Mouse (Mus musculus) left cerebral cortex, postnatal 4 days (tissue): ENCODE data around the gene Acvr1b. TPM values are rescaled to one million over a fixed set of nuclear protein-coding genes. Genes with fewer than 3 reads are reported as not detected.

Experiments used
- DNase-seq: peaks from one replicate; pipeline ENCODE4 v3.0.0-alpha.2; 2022
- intact Hi-C: fragments of 180-260 bp; cut with DNase I; formaldehyde crosslinking; loops from one replicate; pipeline ENCODE4 v1.15.1; 2025
- total RNA-seq, 2 experiments: library from RNA; stranded (reverse); gene quantifications; 2 replicates each; pipeline ENCODE4 v1.2.3; 2021

Acvr1b gene
- 10 to 100 TPM; 96.1 to 98.6 TPM for total RNA-seq

GRCm38 (mm10) chr15:101173421-101174211 lies at the start of gene Acvr1b:
Gene Acvr1b (plus strand): TSS chr15:101174067.
- DNase-seq: peak; percentile 95
- intact Hi-C loops: loop anchor here (5.0 kb wide), 1 partner anchor 391 kb away; no protein-coding TSS in a partner anchor

- DNase-seq: no peak
- intact Hi-C loops: no loop called here
Observed at GRCm38 (mm10) chr15:101125561-101125960, 48.3 kb upstream of the Acvr1b start.

GRCm38 (mm10) chr15:101126876-101127544 lies 46.9 kb upstream of the Acvr1b start:
- intact Hi-C loops: no loop called here
- no peak for DNase-seq

- intact Hi-C loops: no loop called here
- DNase-seq: no peak
Observed at GRCm38 (mm10) chr15:101128181-101129089, 45.4 kb upstream of the Acvr1b start, which contains the start of gene Acvrl1. Gene Acvrl1 (plus strand): TSS chr15:101128522.

GRCm38 (mm10) chr15:101129412-101129811 lies 44.5 kb upstream of the Acvr1b start:
- intact Hi-C loops: no loop called here
- no peak for DNase-seq

GRCm38 (mm10) chr15:101131498-101131897 lies 42.4 kb upstream of the Acvr1b start:
- intact Hi-C loops: no loop called here
- no peak for DNase-seq

GRCm38 (mm10) chr15:101132041-101132440 lies 41.8 kb upstream of the Acvr1b start:
- intact Hi-C loops: no loop called here
- DNase-seq: no peak

- DNase-seq: no peak
- intact Hi-C loops: no loop called here
Observed at GRCm38 (mm10) chr15:101132761-101133160, 41.1 kb upstream of the Acvr1b start.

GRCm38 (mm10) chr15:101133993-101134704 lies 39.7 kb upstream of the Acvr1b start:
- intact Hi-C loops: no loop called here
- no peak for DNase-seq

GRCm38 (mm10) chr15:101135405-101135804 lies 38.5 kb upstream of the Acvr1b start:
- DNase-seq: no peak
- intact Hi-C loops: no loop called here

GRCm38 (mm10) chr15:101137455-101137854 lies 36.4 kb upstream of the Acvr1b start:
- intact Hi-C loops: no loop called here
- no peak for DNase-seq

- intact Hi-C loops: no loop called here
- DNase-seq: no peak
Observed at GRCm38 (mm10) chr15:101138675-101139074, 35.2 kb upstream of the Acvr1b start.

- peak; percentile 60 for DNase-seq
Observed at GRCm38 (mm10) chr15:101139885-101140284, 34.0 kb upstream of the Acvr1b start.

GRCm38 (mm10) chr15:101140587-101140986 lies 33.3 kb upstream of the Acvr1b start:
- intact Hi-C loops: no loop called here
- no peak for DNase-seq

More at GRCm38 (mm10) chr15:101139885-101140284, 34.0 kb upstream of the Acvr1b start:
- intact Hi-C loops: no loop called here

GRCm38 (mm10) chr15:101141061-101141541 lies 32.8 kb upstream of the Acvr1b start:
- intact Hi-C loops: no loop called here
- peak; percentile 36 for DNase-seq

- intact Hi-C loops: no loop called here
Observed at GRCm38 (mm10) chr15:101142672-101143071, 31.2 kb upstream of the Acvr1b start.

GRCm38 (mm10) chr15:101143494-101143893 lies 30.4 kb upstream of the Acvr1b start:
- peak; percentile 60 for DNase-seq
- intact Hi-C loops: no loop called here

More at GRCm38 (mm10) chr15:101142672-101143071, 31.2 kb upstream of the Acvr1b start:
- no peak for DNase-seq

- intact Hi-C loops: no loop called here
- no peak for DNase-seq
Observed at GRCm38 (mm10) chr15:101144176-101144575, 29.7 kb upstream of the Acvr1b start.

GRCm38 (mm10) chr15:101144779-101145178 lies 29.1 kb upstream of the Acvr1b start:
- DNase-seq: no peak
- intact Hi-C loops: no loop called here
